Mouse (Mus musculus) gastrocnemius, adult 8-10 months (tissue): ENCODE results near the gene Cdc34. TPM values are rescaled to one million over a fixed set of nuclear protein-coding genes. Genes with fewer than 3 reads are reported as not detected.

Experiments used
- DNase-seq, 2 experiments: peaks; one replicate each; pipeline ENCODE4 v3.0.0; 2022; ENCODE audit warnings: low spot score in 2 of 2
- total RNA-seq, 4 experiments: library from RNA; stranded (reverse); gene quantifications; 2 replicates each; pipeline ENCODE4 v1.2.4; 2022

Gene Cdc34
- total RNA-seq = 100 to 1,000 TPM; 381 to 451 (median 390) TPM

DNA sequence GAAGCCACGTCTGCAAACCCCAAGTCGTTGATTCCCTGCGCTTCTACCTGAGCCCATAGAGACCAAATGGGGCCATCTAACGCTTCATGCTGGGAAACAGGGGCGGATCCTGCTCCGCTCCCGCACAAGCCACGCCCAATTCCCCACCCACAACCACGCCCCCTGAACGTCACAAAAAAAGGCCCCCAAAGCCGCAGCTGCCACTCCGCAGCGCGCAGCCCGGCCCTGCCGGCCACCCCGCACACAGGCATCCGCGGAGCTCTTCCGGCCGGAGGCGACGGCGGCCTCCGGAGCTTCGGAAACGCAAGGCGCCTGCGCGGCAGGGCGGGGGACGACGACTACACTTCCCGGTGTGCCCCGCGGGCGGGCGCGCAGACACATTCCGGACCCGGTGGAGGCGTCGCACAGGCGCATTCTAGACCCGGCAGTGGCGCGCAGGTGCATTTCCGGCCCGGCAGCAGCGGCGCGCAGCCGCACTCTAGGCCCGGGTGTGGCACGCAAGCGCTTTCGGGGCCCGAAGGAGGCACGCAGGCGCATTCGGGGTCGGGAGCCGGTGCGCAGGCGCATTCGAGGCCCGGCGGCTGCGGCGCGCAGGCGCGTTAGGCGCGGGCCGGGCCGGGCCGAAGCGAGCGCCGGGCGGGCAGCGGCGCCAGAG, at the start of gene Cdc34:
Cdc34 (plus strand) TSS at position 605 of the 655 bp plus-strand sequence.
- peak; percentile 98 to 100 for DNase-seq

DNA sequence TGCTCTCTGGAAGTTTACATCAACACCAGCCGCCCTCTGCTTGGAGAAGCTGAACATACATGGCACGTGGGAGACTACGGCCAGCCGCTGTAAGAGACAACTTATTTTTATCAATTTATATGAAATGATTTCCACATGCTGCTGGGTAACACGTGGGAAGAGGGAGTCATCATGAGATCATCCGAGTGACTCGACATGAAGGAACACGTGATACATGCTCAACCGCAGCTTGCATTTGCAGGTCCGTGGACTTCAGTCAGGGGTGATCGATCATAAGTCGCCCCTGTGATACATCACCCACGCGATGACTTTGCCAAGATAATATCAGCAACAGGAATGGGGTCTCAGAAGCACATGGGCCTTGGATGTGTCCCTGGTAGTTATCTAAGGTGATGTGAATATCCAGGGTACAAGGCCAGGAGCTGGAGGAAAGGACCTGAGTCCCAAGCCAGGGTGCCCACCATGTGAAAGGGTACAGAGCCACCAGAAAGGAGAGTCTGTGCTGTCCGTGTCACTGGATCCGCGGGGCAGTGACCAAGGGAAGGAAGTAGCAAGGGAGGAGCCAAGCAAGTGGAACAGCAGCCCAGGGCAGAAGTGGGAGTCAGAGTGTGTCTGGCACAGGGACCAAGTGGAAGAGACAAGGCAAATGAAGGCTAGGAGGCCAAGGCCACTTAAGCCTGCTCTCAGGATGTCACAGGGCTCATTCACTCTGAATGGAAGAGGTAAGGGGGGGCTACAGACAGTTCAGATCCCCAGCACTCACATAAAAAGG, 48.8 kb upstream of the Cdc34 start:
- DNase-seq = no peak

- no peak for DNase-seq
Observed at GRCm38 (mm10) chr10:79636287-79636686, 45.7 kb upstream of the Cdc34 start.

DNA sequence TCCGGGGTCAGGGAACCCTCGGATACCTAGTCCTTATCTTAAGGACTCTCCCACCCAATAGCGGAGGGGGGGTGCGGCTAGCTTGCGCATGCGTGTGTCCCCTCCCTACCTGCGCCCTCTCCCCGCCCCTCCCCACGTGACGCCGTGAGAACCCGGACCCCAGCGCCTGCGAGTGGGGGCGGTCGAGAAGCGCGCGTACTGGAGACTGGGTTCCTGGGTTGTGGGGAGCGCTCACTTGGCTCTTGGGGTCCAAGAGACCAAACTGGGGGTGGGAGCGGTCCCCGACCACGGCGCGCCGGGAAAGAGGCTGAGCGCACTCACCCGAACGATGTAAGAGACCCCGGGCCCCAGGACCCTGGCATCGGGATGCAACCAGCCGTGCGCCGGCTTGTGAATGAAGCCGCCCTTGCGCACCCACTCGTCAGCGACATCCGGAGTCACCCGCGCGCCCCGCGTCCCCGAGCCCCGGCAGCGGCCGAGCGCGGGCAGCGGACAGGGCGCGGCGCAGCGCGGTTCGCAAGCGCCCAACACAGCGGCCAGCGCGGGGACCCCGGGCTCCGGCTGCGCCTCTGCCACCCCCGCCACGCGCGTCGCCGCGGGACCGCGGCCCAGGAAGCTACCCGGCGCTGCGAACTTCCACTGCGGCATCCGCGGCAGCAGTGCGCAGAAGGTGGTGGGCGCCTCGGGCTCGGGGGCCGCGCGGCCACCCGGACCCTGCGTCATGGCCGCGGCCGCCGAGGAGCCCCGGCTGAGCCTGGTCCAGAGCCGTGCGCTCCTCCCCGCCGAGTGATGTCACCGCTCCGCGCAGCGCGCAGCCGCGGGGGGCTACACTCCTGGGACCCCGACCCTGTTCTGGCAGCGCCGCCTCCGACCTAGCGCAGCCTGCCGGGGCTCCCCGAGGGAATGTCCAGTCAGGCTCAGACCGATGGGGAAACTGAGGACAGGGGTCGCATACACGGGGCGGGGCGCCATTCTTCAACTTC, 44.6 kb upstream of the Cdc34 start, which contains the start of gene Shc2:
Shc2 (minus strand) TSS at position 791 of the 983 bp plus-strand sequence.
- peak in 1 of 2 experiments; percentile 15 for DNase-seq

DNA sequence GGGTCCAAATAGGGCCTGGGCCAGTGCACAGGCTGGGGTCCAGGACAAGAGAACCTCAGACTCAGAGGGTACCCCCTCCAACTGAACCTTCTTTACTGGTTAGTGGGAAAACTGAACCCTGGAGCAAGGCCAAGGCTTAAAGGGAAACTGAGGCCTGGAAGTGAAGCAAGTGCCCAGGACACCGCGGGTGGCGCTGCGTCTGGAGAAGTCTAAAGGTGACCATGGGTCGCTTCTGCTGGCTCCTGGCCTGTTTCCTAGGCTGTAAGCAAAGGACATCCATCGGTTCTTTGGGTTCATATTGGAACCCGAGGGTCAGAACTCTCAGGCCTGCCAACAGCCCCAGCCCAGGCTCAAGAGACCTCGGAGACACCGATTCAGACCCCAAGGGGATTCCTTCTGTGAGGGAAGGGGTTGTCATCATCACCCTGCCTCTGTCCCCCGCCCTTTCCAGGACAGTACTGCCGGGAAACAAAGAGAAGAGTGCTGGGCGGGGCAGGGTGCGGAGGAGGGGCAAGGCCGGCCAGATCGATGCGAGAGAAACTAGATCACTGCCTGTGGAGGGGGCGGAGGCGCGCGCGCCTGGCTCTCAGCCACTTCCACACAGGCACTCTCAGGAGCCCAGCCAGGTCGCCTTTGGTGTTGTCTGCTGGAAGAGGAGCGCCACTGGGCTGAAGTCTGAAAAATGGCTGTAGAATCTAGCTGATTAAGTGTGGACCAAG, 43.4 kb upstream of the Cdc34 start:
- DNase-seq = peak; percentile 62

GRCm38 (mm10) chr10:79645711-79646110, 36.3 kb upstream of the Cdc34 start, which contains the start of gene Odf3l2:
TSS of gene Odf3l2 (minus strand) at chr10:79645738.
- peak; percentile 76 to 88 for DNase-seq

- peak; percentile 56 to 59 for DNase-seq
Observed at GRCm38 (mm10) chr10:79649070-79649751, 32.8 kb upstream of the Cdc34 start.

DNA sequence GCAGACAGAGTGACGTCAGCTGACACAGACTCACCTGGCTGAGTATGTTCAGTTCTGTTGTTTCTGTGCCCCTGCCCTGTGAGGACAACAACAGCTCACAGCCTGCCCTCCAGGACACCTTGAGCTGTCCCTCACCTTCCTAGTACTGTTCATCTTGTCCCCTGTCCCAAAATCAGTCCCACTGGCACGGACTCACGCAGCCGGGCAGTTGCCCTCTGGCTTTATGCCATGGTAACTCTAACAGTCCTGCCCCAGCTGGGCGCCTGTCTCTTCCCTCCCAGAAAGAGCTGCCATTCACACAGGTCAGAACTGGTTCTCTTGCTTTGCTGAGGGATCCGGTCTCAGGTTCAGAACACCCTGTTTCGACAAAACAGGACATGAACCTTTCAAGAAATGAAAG, 29.2 kb upstream of the Cdc34 start:
- peak; percentile 49 to 58 for DNase-seq

GRCm38 (mm10) chr10:79654946-79655395, 27.0 kb upstream of the Cdc34 start:
- no peak for DNase-seq

DNA sequence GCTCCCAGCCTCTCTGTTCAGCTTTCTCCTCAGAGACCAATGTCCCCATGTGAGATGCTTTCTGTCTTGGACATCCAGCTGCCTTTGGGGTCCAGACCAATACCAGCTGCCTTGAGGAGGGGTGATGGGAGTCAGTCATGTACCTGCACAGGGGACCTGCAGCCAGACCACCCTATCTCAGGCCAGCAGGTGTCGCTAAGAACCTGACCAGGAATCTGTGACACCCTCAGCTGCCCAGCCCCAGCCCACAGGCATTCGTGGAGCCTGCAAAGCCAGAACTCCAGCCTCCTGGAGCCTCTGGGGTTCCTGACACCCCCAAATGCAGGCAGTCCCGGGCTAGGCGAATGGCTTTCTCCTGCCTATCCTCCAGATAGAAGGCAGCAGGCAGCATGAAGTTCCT, 23.2 kb upstream of the Cdc34 start:
- DNase-seq = no peak

GRCm38 (mm10) chr10:79660298-79660697, 21.7 kb upstream of the Cdc34 start:
- no peak for DNase-seq

GRCm38 (mm10) chr10:79661861-79662260, 20.1 kb upstream of the Cdc34 start:
- no peak for DNase-seq

DNA sequence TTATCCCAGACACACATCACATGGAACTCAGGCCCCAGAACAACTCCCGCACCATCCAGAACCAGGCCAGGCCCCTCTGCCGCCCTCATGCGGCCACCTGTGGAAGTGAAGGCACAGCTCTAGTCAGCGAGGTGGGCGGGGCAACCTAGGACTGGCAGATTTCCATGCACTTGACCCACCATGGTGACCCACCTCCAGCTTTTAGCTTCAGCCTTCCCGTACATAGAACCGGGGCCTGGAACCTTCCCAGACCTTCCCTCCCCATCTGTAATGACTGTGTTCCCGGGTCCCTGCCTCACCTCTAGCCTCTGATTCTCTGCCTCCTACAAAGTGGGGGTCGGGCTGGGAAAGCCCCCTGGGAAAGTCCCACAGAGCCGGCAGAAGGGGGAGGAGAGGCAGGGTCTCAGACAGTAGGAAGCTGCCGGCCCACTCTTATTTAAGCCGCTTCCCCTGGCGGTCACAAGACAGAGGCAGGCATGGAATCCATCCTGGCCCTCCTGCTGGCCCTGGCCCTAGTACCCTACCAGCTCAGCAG, 17.8 kb upstream of the Cdc34 start, which contains the start of gene Madcam1:
Madcam1 (plus strand) TSS at position 429 of the 535 bp plus-strand sequence.
- DNase-seq = peak in 1 of 2 experiments; percentile 56

DNA sequence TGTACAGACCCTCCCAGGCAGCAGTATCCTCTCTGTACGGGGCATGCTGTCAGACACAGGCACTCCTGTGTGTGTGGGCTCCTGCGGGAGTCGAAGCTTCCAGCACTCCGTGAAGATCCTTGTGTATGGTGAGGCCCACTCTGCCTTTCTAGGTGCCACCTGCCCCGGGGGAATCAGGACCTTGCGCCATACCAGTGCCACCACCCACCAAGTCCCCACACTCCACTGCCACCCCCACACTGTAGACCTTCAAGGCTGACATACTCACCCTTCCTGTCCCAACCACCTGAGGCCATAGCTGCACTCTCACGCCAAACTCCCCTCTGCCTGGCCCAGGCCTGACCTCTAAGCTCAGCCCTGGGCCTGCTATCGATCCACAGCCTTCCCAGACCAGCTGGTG, 16.9 kb upstream of the Cdc34 start:
- no peak for DNase-seq

DNA sequence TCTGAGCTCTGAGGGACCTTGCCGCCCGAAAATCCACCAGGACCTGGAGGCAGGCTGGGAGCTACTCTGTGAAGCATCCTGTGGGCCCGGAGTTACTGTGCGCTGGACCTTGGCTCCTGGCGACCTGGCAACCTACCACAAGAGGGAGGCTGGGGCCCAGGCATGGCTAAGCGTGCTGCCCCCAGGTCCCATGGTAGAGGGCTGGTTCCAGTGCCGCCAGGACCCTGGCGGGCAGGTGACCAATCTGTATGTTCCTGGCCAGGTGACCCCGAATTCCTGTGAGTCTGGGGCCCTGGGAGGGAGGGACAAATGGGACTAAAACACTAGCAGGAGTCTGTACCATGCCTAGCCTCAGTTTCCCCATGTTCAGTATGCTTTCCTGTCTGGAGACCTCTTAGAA, 15.5 kb upstream of the Cdc34 start:
- DNase-seq = no peak

- no peak for DNase-seq
Observed at GRCm38 (mm10) chr10:79668076-79668475, 13.9 kb upstream of the Cdc34 start.

GRCm38 (mm10) chr10:79668771-79669575, 13.0 kb upstream of the Cdc34 start, which contains the start of gene Tpgs1:
TSS of gene Tpgs1 (plus strand) at chr10:79669369.
- DNase-seq = peak; percentile 83 to 84

- DNase-seq = peak in 1 of 2 experiments; percentile 43
Observed at GRCm38 (mm10) chr10:79669576-79670057, 12.4 kb upstream of the Cdc34 start.
